Mouse (Mus musculus): ENCODE measurements around the gene Fpr-rs7. TPM values are rescaled to one million over a fixed set of nuclear protein-coding genes. Genes with fewer than 3 reads are reported as not detected.

Gene Fpr-rs7
- polyA plus RNA-seq (2012), result not detected in 2 replicates

GRCm38 (mm10) chr17:20114126-20114525 is at the start of gene Fpr-rs7:
Gene Fpr-rs7 (minus strand): TSS chr17:20114226.

Other genes with a start within 250 kb of the Fpr-rs7 start
- not detected in 2 replicates for gene Vmn2r104, start 65.9 kb downstream of the Fpr-rs7 start, polyA plus RNA-seq (2012)
- gene Fpr-rs6, start 68.9 kb upstream of the Fpr-rs7 start, polyA plus RNA-seq (2012), result not detected in 2 replicates
- not detected in 2 replicates for gene Vmn2r105, start 120.8 kb upstream of the Fpr-rs7 start, polyA plus RNA-seq (2012)
- 0.01 TPM in 1 of 2 replicates, not detected in the other for gene Vmn2r106, start 171.3 kb upstream of the Fpr-rs7 start, polyA plus RNA-seq (2012)
- gene Vmn2r107, start 231.0 kb upstream of the Fpr-rs7 start, polyA plus RNA-seq (2012), result not detected in 2 replicates